Mouse (Mus musculus): ENCODE data around the gene Ddx54.

DNA sequence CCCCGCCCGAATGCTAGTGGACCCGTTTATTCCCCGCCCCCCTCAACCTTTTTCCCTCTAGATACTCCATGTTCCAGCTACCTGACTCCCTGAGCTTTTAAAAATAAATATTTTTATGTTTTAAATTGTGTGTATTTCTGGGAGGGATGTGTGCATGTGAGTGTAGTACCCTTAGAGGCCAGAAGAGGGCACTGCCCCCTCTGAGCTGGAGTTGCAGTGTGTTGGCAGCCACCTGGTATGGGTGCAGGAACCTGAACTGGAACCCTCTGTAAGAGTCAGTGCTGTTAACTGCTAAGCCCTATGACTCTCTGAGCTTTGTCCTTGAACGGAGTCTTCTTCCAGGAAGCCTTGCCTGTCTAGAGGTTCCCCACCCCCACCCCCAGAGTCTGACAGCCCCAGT, 19.4 kb downstream of the Ddx54 start:
- TF ChIP-seq POLR2A (IDR thresholded peaks at IDR 0.05; ENCODE audit: low read depth, low read length): no peak
- no peak for TF ChIP-seq CTCF (IDR thresholded peaks at IDR 0.05; ENCODE audit: extremely low read depth, insufficient read depth, insufficient read length, insufficient replicate concordance)
